ENCODE assay signal across 8 mouse cellular contexts in the genomic region with DNA sequence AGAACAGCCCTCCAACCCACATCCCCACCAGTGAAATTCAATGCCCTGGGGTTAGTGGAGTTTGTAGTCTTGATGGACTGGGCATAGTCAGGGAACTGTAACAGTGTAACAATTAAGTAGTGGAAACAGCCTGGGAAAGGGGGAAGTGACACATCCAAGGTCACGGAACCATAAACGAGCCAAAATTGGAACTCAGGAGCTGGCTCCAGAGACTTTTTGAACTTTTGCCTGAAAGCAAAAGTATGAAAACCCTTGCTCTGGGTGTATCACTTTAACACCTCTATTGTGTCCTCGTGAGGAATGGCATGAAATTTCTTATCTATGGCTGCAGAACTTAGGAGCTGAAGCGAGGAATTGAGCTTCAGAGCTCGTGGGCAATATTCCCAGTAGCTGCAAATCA. TPM values are rescaled to one million over a fixed set of nuclear protein-coding genes. Genes with fewer than 3 reads are reported as not detected.
DNase-seq lines count a peak whose midpoint lies in the region; ATAC-seq and TF ChIP-seq lines count a peak whose summit lies in the region.

No protein-coding gene starts in this region.

- no peaks in the 10 kb centered on the region for H3K27me3 ChIP-seq in heart, postnatal 0 days (ENCODE audit: control insufficient read depth, insufficient read depth, low read length)
- no peaks in the 10 kb centered on the region for H3K27me3 ChIP-seq in hindbrain, embryonic 13.5 days
- no peaks in the 10 kb centered on the region for H3K27me3 ChIP-seq in midbrain, embryonic 14.5 days (ENCODE audit: control insufficient read depth, insufficient read depth, low read length)

- peak overlapping the region; percentile 66 for H3K4me2 ChIP-seq in heart, postnatal 0 days (ENCODE audit: low read depth, low read length)
- peak overlapping the region; percentile 95 for H3K4me2 ChIP-seq in hindbrain, embryonic 13.5 days
- peak overlapping the region; percentile 94 for H3K4me2 ChIP-seq in midbrain, embryonic 14.5 days (ENCODE audit: low read length)

- no peak for DNase-seq in heart, postnatal 0 days (ENCODE audit: low spot score)
- no peak for DNase-seq in heart, postnatal 14 days
- DNase-seq in midbrain, embryonic 14.5 days = no peak
- DNase-seq in layer of hippocampus, adult 9-10 months (ENCODE audit: low spot score) = no peak
- DNase-seq in gastrocnemius, postnatal 14 days = no peak
- no peak for DNase-seq in ovary, postnatal 10 days (ENCODE audit: low spot score)

- ATAC-seq in heart, postnatal 0 days (ENCODE audit: insufficient read depth, low read depth) = no peak
- no peak for ATAC-seq in hindbrain, embryonic 13.5 days (ENCODE audit: low FRiP score)
- ATAC-seq in midbrain, embryonic 14.5 days (ENCODE audit: low FRiP score, low TSS enrichment) = no peak

- peak overlapping the region; percentile 88; the same call in 1 of the 2 replicates for H3K9ac ChIP-seq in heart, postnatal 0 days (replicated peaks; ENCODE audit: low read depth, low read length)
- peak overlapping the region; percentile 92; the same call in 1 of the 2 replicates for H3K9ac ChIP-seq in hindbrain, embryonic 13.5 days
- no peak overlapping the region for H3K9ac ChIP-seq in midbrain, embryonic 14.5 days (replicated peaks; ENCODE audit: low read length)

- H3K4me3 ChIP-seq in heart, postnatal 0 days (ENCODE audit: low read depth, low read length) = peak overlapping the region; percentile 77
- peak overlapping the region; percentile 87 for H3K4me3 ChIP-seq in bone marrow macrophage, adult 2 months (ENCODE audit: insufficient read depth, low read length)
- peak overlapping the region; percentile 77 for H3K4me3 ChIP-seq in hindbrain, embryonic 13.5 days
- peak overlapping the region; percentile 78 for H3K4me3 ChIP-seq in midbrain, embryonic 14.5 days (replicated peaks; ENCODE audit: low read depth, low read length)

- WGBS in heart, postnatal 0 days = 16% methylated on average over 5 of the region's 5 CpGs
- WGBS in hindbrain, embryonic 13.5 days = 88% methylated on average over 5 of the region's 5 CpGs
- WGBS in midbrain, embryonic 14.5 days = 88% methylated on average over 5 of the region's 5 CpGs

- TF ChIP-seq POLR2A in bone marrow macrophage, adult 2 months (IDR thresholded peaks at IDR 0.05; ENCODE audit: borderline replicate concordance, low read depth, low read length) = no peak

- H3K36me3 ChIP-seq in heart, postnatal 0 days (replicated peaks; ENCODE audit: control insufficient read depth, insufficient read depth, low read length) = no peaks in the 10 kb centered on the region
- H3K36me3 ChIP-seq in hindbrain, embryonic 13.5 days = no peaks in the 10 kb centered on the region
- no peaks in the 10 kb centered on the region for H3K36me3 ChIP-seq in midbrain, embryonic 14.5 days (ENCODE audit: control insufficient read depth, insufficient read depth, low read length)

- no peak for TF ChIP-seq CTCF in heart, postnatal 0 days (IDR thresholded peaks at IDR 0.05; ENCODE audit: low read depth)
- no peak for TF ChIP-seq CTCF in bone marrow macrophage, adult 2 months (IDR thresholded peaks at IDR 0.05; ENCODE audit: low read depth, low read length)

- H3K4me1 ChIP-seq in heart, postnatal 0 days (ENCODE audit: control insufficient read depth, insufficient read depth) = peaks cover 54% of the 10 kb centered on the region
- H3K4me1 ChIP-seq in bone marrow macrophage, adult 2 months (ENCODE audit: control insufficient read depth, insufficient read depth, low read length) = peaks cover 53% of the 10 kb centered on the region
- peaks cover 37% of the 10 kb centered on the region for H3K4me1 ChIP-seq in hindbrain, embryonic 13.5 days (replicated peaks)
- H3K4me1 ChIP-seq in midbrain, embryonic 14.5 days (ENCODE audit: control insufficient read depth, insufficient read depth, low read length) = peaks cover 10% of the 10 kb centered on the region

- TF ChIP-seq EP300 in heart, postnatal 0 days (IDR thresholded peaks at IDR 0.05; ENCODE audit: low read depth) = no peak

- intact Hi-C loops in heart, postnatal 14 days (cut with DNase I) = loop anchor here (10.0 kb wide), 1 partner anchor 1069 kb away; the partner anchor contains the start of gene Epn1
- intact Hi-C loops in gastrocnemius, postnatal 14 days (cut with DNase I; ENCODE audit: low total_unique reads) = no loop called here

- H3K27ac ChIP-seq in heart, postnatal 0 days (ENCODE audit: low read depth) = peak overlapping the region; percentile 94
- H3K27ac ChIP-seq in bone marrow macrophage, adult 2 months (ENCODE audit: insufficient read depth, low read depth, low read length) = peak overlapping the region; percentile 95
- H3K27ac ChIP-seq in hindbrain, embryonic 13.5 days = no peak overlapping the region
- H3K27ac ChIP-seq in midbrain, embryonic 14.5 days (replicated peaks; ENCODE audit: low read depth, low read length) = no peak overlapping the region

- H3K9me3 ChIP-seq in heart, postnatal 0 days (replicated peaks; ENCODE audit: control insufficient read depth, low read length) = no peaks in the 10 kb centered on the region
- no peaks in the 10 kb centered on the region for H3K9me3 ChIP-seq in hindbrain, embryonic 13.5 days
- no peaks in the 10 kb centered on the region for H3K9me3 ChIP-seq in midbrain, embryonic 14.5 days (ENCODE audit: control insufficient read depth, low read length)

RNA-seq across cellular contexts. Expression of gene Zfp787, which starts 1.6 kb away (rescaled TPM):
- total RNA-seq in heart, postnatal 0 days (2014; rRNA removed; ENCODE audit: low replicate concordance) = 84.1 and 86.2 TPM in 2 replicates
- 37.6 and 38.5 TPM in 2 replicates for polyA plus RNA-seq in heart, postnatal 0 days (2015; fragmentation: Nextera tagmentation; extraction: Ambion mirVana)
- 10 to 100 TPM; 37.8 to 38.9 TPM for total RNA-seq in heart, postnatal 14 days (2021)
- 22.8 and 25.1 TPM in 2 replicates for polyA plus RNA-seq in bone marrow macrophage, adult 2 months (2012; ENCODE audit: insufficient read depth, insufficient read length, missing spikeins)
- polyA plus RNA-seq in hindbrain, embryonic 13.5 days (2015; fragmentation: Nextera tagmentation; extraction: Ambion mirVana) = 22.1 and 23.8 TPM in 2 replicates
- 12.0 and 19.1 TPM in 2 replicates for polyA plus RNA-seq in midbrain, embryonic 14.5 days (2014; fragmentation: Nextera tagmentation; extraction: Ambion mirVana)
- 10 to 100 TPM; 32.0 to 32.6 TPM for total RNA-seq in gastrocnemius, postnatal 14 days (2021)

RNA-seq across cellular contexts. Expression of gene Zfp444, which starts 17.9 kb away (rescaled TPM):
- 24.2 and 58.7 TPM in 2 replicates for total RNA-seq in heart, postnatal 0 days (2014; rRNA removed; ENCODE audit: low replicate concordance)
- polyA plus RNA-seq in heart, postnatal 0 days (2015; fragmentation: Nextera tagmentation; extraction: Ambion mirVana) = 20.7 and 28.0 TPM in 2 replicates
- total RNA-seq in heart, postnatal 14 days (2021) = 10 to 100 TPM; 10.3 to 11.5 TPM
- polyA plus RNA-seq in bone marrow macrophage, adult 2 months (2012; ENCODE audit: insufficient read depth, insufficient read length, missing spikeins) = 21.8 and 24.2 TPM in 2 replicates
- polyA plus RNA-seq in hindbrain, embryonic 13.5 days (2015; fragmentation: Nextera tagmentation; extraction: Ambion mirVana) = 89.1 and 94.9 TPM in 2 replicates
- polyA plus RNA-seq in midbrain, embryonic 14.5 days (2014; fragmentation: Nextera tagmentation; extraction: Ambion mirVana) = 82.8 and 94.7 TPM in 2 replicates
- total RNA-seq in gastrocnemius, postnatal 14 days (2021) = 1 to 10 TPM; 6.0 to 6.1 TPM

RNA-seq across cellular contexts. Expression of gene Galp, which starts 42.7 kb away (rescaled TPM):
- not detected in 2 replicates for total RNA-seq in heart, postnatal 0 days (2014; rRNA removed; ENCODE audit: low replicate concordance)
- not detected in 2 replicates for polyA plus RNA-seq in heart, postnatal 0 days (2015; fragmentation: Nextera tagmentation; extraction: Ambion mirVana)
- not detected for total RNA-seq in heart, postnatal 14 days (2021)
- polyA plus RNA-seq in bone marrow macrophage, adult 2 months (2012; ENCODE audit: insufficient read depth, insufficient read length, missing spikeins) = not detected in 2 replicates
- polyA plus RNA-seq in hindbrain, embryonic 13.5 days (2015; fragmentation: Nextera tagmentation; extraction: Ambion mirVana) = not detected in 2 replicates
- not detected in 2 replicates for polyA plus RNA-seq in midbrain, embryonic 14.5 days (2014; fragmentation: Nextera tagmentation; extraction: Ambion mirVana)
- total RNA-seq in gastrocnemius, postnatal 14 days (2021) = not detected

Comparison
In these comparisons a context has a peak if more than half of its experiments do, and no peak if none do; other contexts are left out.
1. H3K27ac ChIP-seq: peak in heart, postnatal 0 days (single experiment) and bone marrow macrophage, adult 2 months (single experiment); none in hindbrain, embryonic 13.5 days (single experiment) and midbrain, embryonic 14.5 days (single experiment).
2. Peak in every context shown above with its lines, with median percentiles within 50 percentile points of each other: H3K4me2 ChIP-seq and H3K4me3 ChIP-seq.